Mouse (Mus musculus): ENCODE measurements around the gene Tmem131l. TPM values are rescaled to one million over a fixed set of nuclear protein-coding genes. Genes with fewer than 3 reads are reported as not detected.

Tmem131l gene
- 12.1 TPM for polyA plus RNA-seq (2014; fragmentation: Illumina TruSeq; extraction: RNeasy Lipid Tissue Mini Kit (QIAGEN cat#74804); ENCODE audit: low replicate concordance)

GRCm38 (mm10) chr3:84039646-84040475, at the start of gene Tmem131l:
Gene Tmem131l (minus strand): TSS chr3:84040175.

Other genes starting within 250 kb of the Tmem131l start
- gene Tlr2, start 198.4 kb downstream of the Tmem131l start, polyA plus RNA-seq (2014; fragmentation: Illumina TruSeq; extraction: RNeasy Lipid Tissue Mini Kit (QIAGEN cat#74804); ENCODE audit: low replicate concordance), result 1.5 TPM
- gene Mnd1, start 115.6 kb upstream of the Tmem131l start, polyA plus RNA-seq (2014; fragmentation: Illumina TruSeq; extraction: RNeasy Lipid Tissue Mini Kit (QIAGEN cat#74804); ENCODE audit: low replicate concordance), result 6.1 TPM
- gene Gm6525, start 133.9 kb upstream of the Tmem131l start, polyA plus RNA-seq (2014; fragmentation: Illumina TruSeq; extraction: RNeasy Lipid Tissue Mini Kit (QIAGEN cat#74804); ENCODE audit: low replicate concordance), result 0.89 TPM

Data from small intestine, adult 10 weeks (tissue).